Comparison of ENCODE assay signal across 12 mouse cellular contexts in the genomic region with DNA sequence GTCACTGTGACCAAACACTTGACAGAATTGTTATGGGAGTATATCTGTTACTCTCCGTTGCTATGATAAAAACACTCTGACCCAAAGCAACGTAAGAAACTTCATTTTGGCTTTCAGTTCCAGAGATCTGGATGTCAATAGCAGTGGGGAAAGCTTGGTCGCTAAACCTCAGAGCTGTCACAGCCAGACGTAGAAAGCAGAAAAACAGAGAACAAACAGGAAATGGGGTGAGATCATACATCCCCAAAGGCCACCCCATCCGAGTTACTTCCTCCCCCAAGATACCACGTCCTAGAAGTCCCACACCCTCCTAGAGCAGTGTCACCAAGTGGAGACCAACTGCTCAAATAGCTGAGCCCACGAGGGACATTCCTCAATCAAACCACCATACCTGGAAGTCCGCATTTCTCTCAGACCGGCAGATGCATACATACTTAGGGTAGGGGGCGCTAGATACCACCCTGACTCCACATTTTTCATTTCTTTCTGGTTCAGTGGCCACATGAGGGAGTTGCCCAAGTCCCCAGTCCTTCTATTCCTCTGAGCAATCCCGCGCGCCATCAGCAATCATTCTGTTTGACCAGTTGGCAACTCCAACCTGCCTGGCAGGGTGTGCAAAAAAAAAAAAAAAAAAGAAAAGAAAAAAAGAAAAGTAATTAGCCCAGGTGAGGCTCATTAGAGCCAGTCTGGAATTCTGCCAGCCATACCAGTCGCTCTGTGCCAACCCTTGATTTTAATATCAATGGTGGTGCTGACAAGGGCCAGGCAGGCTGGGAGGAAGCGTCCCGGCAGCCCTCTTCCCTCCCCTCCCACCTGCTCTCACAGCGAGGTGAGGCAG.
DNase-seq lines count a peak whose midpoint lies in the region; ATAC-seq and TF ChIP-seq lines count a peak whose summit lies in the region.
"Had no signal": no experiment of that assay in that cellular context is flagged by ENCODE, and none has a peak within 500 bp of the region (broad histone marks: within the 10 kb centered on the region; RNA-seq: fewer than 3 reads in every experiment).

No protein-coding gene starts in this region.

- H3K79me2 ChIP-seq in liver, adult 2 months (ENCODE audit: control insufficient read depth, insufficient read depth, low read length) = no peaks in the 10 kb centered on the region

- no peaks in the 10 kb centered on the region for H3K9me3 ChIP-seq in liver, embryonic 12.5 days (replicated peaks)
- no peaks in the 10 kb centered on the region for H3K9me3 ChIP-seq in forebrain, postnatal 0 days (ENCODE audit: low read length)
- H3K9me3 ChIP-seq: hindbrain, embryonic 15.5 days; neural tube, embryonic 12.5 days had no signal

- no peaks in the 10 kb centered on the region for H3K36me3 ChIP-seq in liver, adult 2 months (ENCODE audit: control insufficient read depth, insufficient read depth, low read length)
- no peaks in the 10 kb centered on the region for H3K36me3 ChIP-seq in liver, embryonic 12.5 days
- no peaks in the 10 kb centered on the region for H3K36me3 ChIP-seq in forebrain, postnatal 0 days (ENCODE audit: insufficient read depth)
- H3K36me3 ChIP-seq: hindbrain, embryonic 15.5 days; neural tube, embryonic 12.5 days had no signal

- no peak for ATAC-seq in liver, embryonic 12.5 days
- ATAC-seq in forebrain, postnatal 0 days = no peak

- H3K4me1 ChIP-seq in liver, adult 2 months (ENCODE audit: control insufficient read depth, insufficient read depth, low read length) = peaks cover 6% of the 10 kb centered on the region
- 0 out of 2 replicates have a peak, but pooled peaks cover 3% of the 10 kb centered on the region for H3K4me1 ChIP-seq in liver, embryonic 12.5 days
- peaks cover 5% of the 10 kb centered on the region; the same call in 1 of the 2 replicates for H3K4me1 ChIP-seq in forebrain, postnatal 0 days (ENCODE audit: insufficient read depth)

- H3K27ac ChIP-seq in liver, adult 2 months (replicated peaks; ENCODE audit: insufficient read depth, low read depth, low read length) = no peak overlapping the region
- no peak overlapping the region for H3K27ac ChIP-seq in liver, embryonic 12.5 days
- no peak overlapping the region for H3K27ac ChIP-seq in forebrain, postnatal 0 days (ENCODE audit: low read depth, low read length)
- H3K27ac ChIP-seq: hindbrain, embryonic 15.5 days; neural tube, embryonic 12.5 days had no signal

- no peak for TF ChIP-seq POLR2A in liver, adult 2 months (IDR thresholded peaks at IDR 0.05; ENCODE audit: extremely low read depth, insufficient read depth, low read length)

- H3K27me3 ChIP-seq in liver, adult 2 months (ENCODE audit: control insufficient read depth, insufficient read depth, low read length) = no peaks in the 10 kb centered on the region
- H3K27me3 ChIP-seq in liver, embryonic 12.5 days (replicated peaks) = peaks cover 14% of the 10 kb centered on the region
- no peaks in the 10 kb centered on the region for H3K27me3 ChIP-seq in forebrain, postnatal 0 days (ENCODE audit: insufficient read depth, low read length)
- H3K27me3 ChIP-seq: hindbrain, embryonic 15.5 days; neural tube, embryonic 12.5 days had no signal

- H3K4me3 ChIP-seq in liver, adult 2 months (ENCODE audit: insufficient read depth, low read depth, low read length) = no peak overlapping the region
- no peak overlapping the region for H3K4me3 ChIP-seq in liver, embryonic 12.5 days
- no peak overlapping the region for H3K4me3 ChIP-seq in forebrain, postnatal 0 days (ENCODE audit: low read depth, low read length)
- H3K4me3 ChIP-seq: hindbrain, embryonic 15.5 days; neural tube, embryonic 12.5 days had no signal

- no peak for TF ChIP-seq CTCF in liver, adult 2 months (IDR thresholded peaks at IDR 0.05; ENCODE audit: low read depth, low read length)
- TF ChIP-seq CTCF in forebrain, postnatal 0 days (IDR thresholded peaks at IDR 0.05; ENCODE audit: low read depth) = peak; percentile 61

- DNase-seq in cerebellum, postnatal 10 days = peak; percentile 55 to 58
- no peak for DNase-seq in cerebellum, postnatal 25 days
- peak; percentile 29 for DNase-seq in liver, adult 2 months (ENCODE audit: extremely low read depth, low read depth, low spot score)
- DNase-seq in R1 (ENCODE audit: low read depth, low spot score) = peak; percentile 80
- peak; percentile 31 for DNase-seq in forebrain, postnatal 0 days
- DNase-seq in spleen, postnatal 4 days (ENCODE audit: low spot score in 2 of 2) = no peak
- no peak for DNase-seq in frontal cortex, postnatal 14 days (ENCODE audit: low spot score in 2 of 2)
- DNase-seq: cerebellum, adult 18-20 months; lung, postnatal 10 days had no signal

- no peak overlapping the region for H3K9ac ChIP-seq in liver, adult 2 months (ENCODE audit: low read depth, low read length)
- no peak overlapping the region for H3K9ac ChIP-seq in liver, embryonic 12.5 days
- H3K9ac ChIP-seq in forebrain, postnatal 0 days = no peak overlapping the region
- H3K9ac ChIP-seq: hindbrain, embryonic 15.5 days; neural tube, embryonic 12.5 days had no signal

- 45% methylated on average over 17 of the region's 17 CpGs for WGBS in liver, adult 2 months
- WGBS in liver, embryonic 12.5 days (ENCODE audit: insufficient replicate concordance) = 36% methylated on average over 17 of the region's 17 CpGs
- 24% methylated on average over 17 of the region's 17 CpGs for WGBS in forebrain, postnatal 0 days

- no peak overlapping the region for H3K4me2 ChIP-seq in liver, embryonic 12.5 days
- no peak overlapping the region for H3K4me2 ChIP-seq in forebrain, postnatal 0 days (ENCODE audit: low read depth)
- H3K4me2 ChIP-seq: hindbrain, embryonic 15.5 days; neural tube, embryonic 12.5 days had no signal

Comparison
In these comparisons a context has a peak if more than half of its experiments do, and no peak if none do; other contexts are left out.
1. DNase-seq: peak in cerebellum, postnatal 10 days (2 of 2), liver, adult 2 months (single experiment), R1 (single experiment) and forebrain, postnatal 0 days (single experiment); none in cerebellum, postnatal 25 days (0 of 2), spleen, postnatal 4 days (0 of 2) and frontal cortex, postnatal 14 days (0 of 2).